Mouse (Mus musculus): ENCODE results near the gene Memo1. TPM values are rescaled to one million over a fixed set of nuclear protein-coding genes. Genes with fewer than 3 reads are reported as not detected.

Memo1 gene
- polyA plus RNA-seq, 1 experiment from 2014 or later = 73.5 TPM

DNA sequence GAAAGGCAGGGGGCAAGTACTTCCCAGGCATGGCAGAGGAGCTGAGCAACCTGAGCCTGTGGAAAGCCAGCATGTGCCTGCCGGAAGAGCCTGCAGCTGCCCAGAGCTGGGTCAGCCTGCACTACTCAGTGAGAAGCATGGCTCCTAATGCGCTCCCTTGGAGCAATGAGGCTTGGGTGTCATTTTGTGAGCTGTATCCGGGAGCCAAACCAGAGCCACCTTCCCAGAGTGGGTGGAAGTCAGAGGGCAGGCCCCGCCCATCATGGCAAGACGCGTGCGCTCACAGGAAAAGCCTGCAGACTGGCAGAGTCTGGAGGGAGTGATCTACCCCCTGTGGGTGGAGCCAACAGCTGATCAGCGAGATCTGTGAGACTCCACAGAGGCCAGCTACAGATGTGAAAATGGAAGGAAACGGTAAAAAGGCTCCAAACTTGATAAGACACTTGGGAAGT, 135.9 kb downstream of the Memo1 start:
- peak; percentile 94 for ATAC-seq
- peak overlapping the region; percentile 64 for H3K4me2 ChIP-seq
- peak overlapping the region; percentile 51; the same call in 1 of the 2 replicates for H3K9ac ChIP-seq
- no peaks in the 10 kb centered on the region for H3K9me3 ChIP-seq (replicated peaks)
- 0 out of 2 replicates have a peak, but pooled peaks cover 5% of the 10 kb centered on the region for H3K4me1 ChIP-seq
- H3K36me3 ChIP-seq (ENCODE audit: poor library complexity, severe bottlenecking) = no peaks in the 10 kb centered on the region
- whole genome bisulfite sequencing = 2% methylated on average over 9 of the region's 9 CpGs
- H3K4me3 ChIP-seq = peak overlapping the region; percentile 39
- no peaks in the 10 kb centered on the region for H3K27me3 ChIP-seq
- no peak overlapping the region for H3K27ac ChIP-seq

DNA sequence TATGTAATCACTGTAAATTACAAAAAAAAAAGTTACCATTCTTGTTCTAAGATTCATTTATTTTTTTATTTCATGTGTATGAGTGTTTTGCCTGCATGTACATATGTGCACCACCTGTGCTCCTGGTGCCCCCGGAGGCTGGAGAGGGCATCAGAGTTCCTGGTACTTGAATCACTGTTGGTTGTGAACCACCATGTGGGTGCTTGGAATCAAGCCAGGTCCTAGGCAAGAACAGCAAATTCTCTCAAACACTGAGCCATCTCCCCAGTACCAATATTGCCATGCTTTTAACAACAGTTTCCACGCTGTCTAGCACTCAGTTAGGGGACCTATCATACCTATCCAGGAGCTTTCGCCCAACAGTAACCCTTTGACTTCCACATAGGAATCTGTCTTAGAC, 137.2 kb downstream of the Memo1 start:
- Histone ChIP-seq H3K9me3 (replicated peaks) (no peaks in the 10 kb centered on the region), H3K9ac (no peak overlapping the region), H3K4me2 (no peak overlapping the region), H3K27ac (no peak overlapping the region), H3K27me3 (no peaks in the 10 kb centered on the region), H3K4me1 (0 out of 2 replicates have a peak, but pooled peaks cover 5% of the 10 kb centered on the region), H3K36me3 (ENCODE audit: poor library complexity, severe bottlenecking) (no peaks in the 10 kb centered on the region), H3K4me3 (no peak overlapping the region)
- no peak for ATAC-seq
- WGBS = 84% methylated on average over 3 of the region's 3 CpGs

Other genes with a start within 250 kb of the Memo1 start
- gene Srd5a2, start 247.6 kb downstream of the Memo1 start, polyA plus RNA-seq (2015; fragmentation: Nextera tagmentation; extraction: Ambion mirVana) = not detected in 2 replicates
- 255 and 275 TPM in 2 replicates for gene Dpy30, start 28.4 kb upstream of the Memo1 start, polyA plus RNA-seq (2015; fragmentation: Nextera tagmentation; extraction: Ambion mirVana)
- gene Spast, start 43.5 kb upstream of the Memo1 start, polyA plus RNA-seq (2015; fragmentation: Nextera tagmentation; extraction: Ambion mirVana) = 25.3 and 25.7 TPM in 2 replicates
- 28.8 and 33.2 TPM in 2 replicates for gene Slc30a6, start 100.1 kb upstream of the Memo1 start, polyA plus RNA-seq (2015; fragmentation: Nextera tagmentation; extraction: Ambion mirVana)
- 0.23 and 0.31 TPM in 2 replicates for gene Nlrc4, start 163.6 kb upstream of the Memo1 start, polyA plus RNA-seq (2015; fragmentation: Nextera tagmentation; extraction: Ambion mirVana)
- gene Yipf4, start 194.0 kb upstream of the Memo1 start, polyA plus RNA-seq (2015; fragmentation: Nextera tagmentation; extraction: Ambion mirVana) = 47.6 and 62.7 TPM in 2 replicates
- 94.6 and 105 TPM in 2 replicates for gene Birc6, start 232.8 kb upstream of the Memo1 start, polyA plus RNA-seq (2015; fragmentation: Nextera tagmentation; extraction: Ambion mirVana)